Mouse (Mus musculus) erythroblast, embryonic 14.5 days (primary cell): Measurements from ENCODE around the gene Prtn3. TPM values are rescaled to one million over a fixed set of nuclear protein-coding genes. Genes with fewer than 3 reads are reported as not detected.

ENCODE experiments used
- H3K27me3 ChIP-seq: 2 replicates; pipeline ENCODE4 v1.6.1; 2012; ENCODE audit warnings: inconsistent platforms; ENCODE audit not compliant: control insufficient read depth
- H3K36me3 ChIP-seq: 2 replicates; pipeline ENCODE4 v1.6.1; 2012; ENCODE audit warnings: mild to moderate bottlenecking, inconsistent platforms; ENCODE audit not compliant: control insufficient read depth
- H3K4me1 ChIP-seq: 2 replicates; pipeline ENCODE4 v1.6.1; 2012; ENCODE audit warnings: inconsistent platforms; ENCODE audit not compliant: control insufficient read depth
- H3K4me3 ChIP-seq: replicated peaks from 2 replicates; pipeline ENCODE3; 2012; ENCODE audit warnings: moderate library complexity, mild to moderate bottlenecking, inconsistent platforms
- H3K9me3 ChIP-seq: 2 replicates; pipeline ENCODE4 v1.6.1; 2012; ENCODE audit warnings: low read length, inconsistent platforms, mixed read lengths; ENCODE audit not compliant: control insufficient read depth
- GATA1 ChIP-seq: IDR thresholded peaks from 2 replicates; pipeline ENCODE4 v1.6.1; 2012; ENCODE audit warnings: low read length, inconsistent platforms, mixed read lengths
- TAL1 ChIP-seq: IDR thresholded peaks from 3 replicates; pipeline ENCODE4 v1.6.1; 2012; ENCODE audit warnings: low read length, inconsistent platforms, mixed read lengths
- polyA plus RNA-seq: library from polyadenylated mRNA; stranded (reverse); fragments of >175 nt; gene quantifications from 2 replicates; pipeline ENCODE4 v1.2.3, GENCODE M21; 2012

Prtn3 gene
- polyA plus RNA-seq, 1 experiment: 3.5 TPM

DNA sequence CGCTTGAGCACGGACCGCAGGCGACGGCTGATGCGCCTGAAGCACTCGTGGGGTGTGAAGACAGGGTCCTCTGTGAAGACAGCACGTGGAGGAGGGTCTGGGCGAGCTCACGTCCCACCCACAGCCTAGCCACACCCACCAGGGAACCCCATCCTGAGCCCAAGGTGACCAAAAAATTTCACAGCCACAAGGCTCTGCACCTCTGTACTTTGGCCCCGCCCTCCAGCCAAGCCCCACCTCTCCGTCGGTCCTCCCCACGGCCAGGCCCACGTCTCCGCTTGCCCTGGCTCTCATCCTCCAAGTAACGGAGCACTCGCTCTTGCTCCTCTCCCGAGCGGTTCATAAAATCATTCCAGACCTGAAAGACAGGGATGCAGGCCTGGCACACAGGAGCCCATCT is 38.1 kb downstream of the Prtn3 start:
- peaks cover 79% of the 10 kb centered on the region for H3K4me1 ChIP-seq

DNA sequence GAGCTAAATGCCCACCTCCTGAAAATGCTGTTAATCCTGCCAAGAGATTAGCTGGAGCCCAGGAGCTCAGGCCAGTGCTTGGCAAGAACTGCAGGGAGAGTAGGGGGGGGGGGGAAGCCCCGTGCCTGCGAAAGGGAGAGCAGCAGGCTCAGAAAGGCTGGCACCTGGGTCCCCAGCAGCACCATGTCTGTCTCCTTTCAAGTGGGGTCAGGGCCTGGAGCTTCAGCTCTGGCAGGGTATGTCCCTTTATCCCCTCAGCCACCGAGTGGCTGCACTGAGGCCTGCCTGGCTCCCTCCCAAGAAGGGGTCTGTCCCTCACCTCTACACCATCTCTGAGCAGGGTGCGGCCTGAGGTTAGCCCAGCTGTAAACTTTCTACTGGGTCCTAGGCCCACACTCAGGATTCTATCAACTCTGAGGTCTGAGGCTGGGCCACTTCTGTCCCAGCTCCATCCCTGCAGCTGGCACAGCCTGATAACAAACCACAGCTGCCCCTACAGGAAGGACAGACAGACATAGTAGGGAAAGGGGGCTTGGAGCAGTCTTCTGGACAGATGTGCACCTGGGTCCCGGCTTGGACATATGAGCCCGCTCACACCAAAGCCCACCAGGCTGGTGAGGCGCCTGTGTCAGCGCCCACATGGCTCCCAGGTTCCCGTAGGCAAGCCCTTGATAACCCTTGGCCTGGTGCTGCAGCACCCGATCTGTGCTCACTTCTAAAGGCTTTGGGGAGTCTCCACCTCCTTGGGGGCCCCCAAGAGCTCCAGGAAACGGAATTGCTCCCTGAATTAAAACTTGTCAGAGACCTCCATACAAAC is 40.1 kb downstream of the Prtn3 start:
- Histone ChIP-seq H3K9me3 (no peaks in the 10 kb centered on the region; the same call in 1 of the 2 replicates), H3K36me3 (peaks cover 36% of the 10 kb centered on the region), H3K27me3 (peaks cover 25% of the 10 kb centered on the region), H3K4me1 (peaks cover 85% of the 10 kb centered on the region), H3K4me3 (peak overlapping the region; percentile 83)
- TF ChIP-seq TAL1: peak; percentile 69
- TF ChIP-seq GATA1: no peak

More for the DNA sequence above, 38.1 kb downstream of the Prtn3 start:
- Histone ChIP-seq H3K36me3 (peaks cover 37% of the 10 kb centered on the region), H3K27me3 (peaks cover 6% of the 10 kb centered on the region), H3K9me3 (no peaks in the 10 kb centered on the region), H3K4me3 (no peak overlapping the region)
- TF ChIP-seq TAL1: no peak
- TF ChIP-seq GATA1: no peak

DNA sequence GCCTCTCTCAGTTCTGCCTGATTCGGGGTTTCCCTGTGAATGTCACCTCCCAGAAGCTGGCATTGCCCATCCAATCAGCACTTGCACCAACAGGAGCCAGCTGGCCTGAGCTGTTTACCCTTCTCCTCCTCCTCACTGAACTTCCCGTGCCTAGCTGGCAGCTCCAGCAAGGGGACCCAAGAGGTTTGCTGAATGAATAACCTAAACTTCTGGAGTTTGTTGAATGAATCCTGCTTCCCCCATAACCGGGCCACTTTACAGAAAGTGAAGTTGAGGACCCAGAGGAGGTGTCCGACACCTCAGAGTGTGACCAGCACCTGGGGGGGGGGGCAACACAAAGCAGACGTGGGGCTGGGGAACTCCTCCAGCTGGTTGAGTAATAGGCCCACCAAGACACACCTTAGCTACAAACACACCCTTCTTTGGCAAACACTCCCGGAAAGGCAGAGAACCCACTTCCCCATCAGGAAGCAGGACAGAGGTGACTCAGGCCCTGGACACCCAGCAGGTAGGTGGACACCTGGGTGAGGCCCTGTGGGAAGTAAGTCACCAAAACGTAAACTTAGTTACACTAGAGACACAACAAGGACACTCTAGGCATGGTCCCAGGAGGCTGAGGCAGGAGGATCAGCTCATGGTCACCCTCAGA is 40.8 kb downstream of the Prtn3 start:
- Histone ChIP-seq H3K9me3 (no peaks in the 10 kb centered on the region; the same call in 1 of the 2 replicates), H3K36me3 (peaks cover 34% of the 10 kb centered on the region), H3K4me1 (peaks cover 82% of the 10 kb centered on the region), H3K27me3 (peaks cover 33% of the 10 kb centered on the region), H3K4me3 (peak overlapping the region; percentile 83)
- TF ChIP-seq TAL1 (no peak), GATA1 (no peak)

DNA sequence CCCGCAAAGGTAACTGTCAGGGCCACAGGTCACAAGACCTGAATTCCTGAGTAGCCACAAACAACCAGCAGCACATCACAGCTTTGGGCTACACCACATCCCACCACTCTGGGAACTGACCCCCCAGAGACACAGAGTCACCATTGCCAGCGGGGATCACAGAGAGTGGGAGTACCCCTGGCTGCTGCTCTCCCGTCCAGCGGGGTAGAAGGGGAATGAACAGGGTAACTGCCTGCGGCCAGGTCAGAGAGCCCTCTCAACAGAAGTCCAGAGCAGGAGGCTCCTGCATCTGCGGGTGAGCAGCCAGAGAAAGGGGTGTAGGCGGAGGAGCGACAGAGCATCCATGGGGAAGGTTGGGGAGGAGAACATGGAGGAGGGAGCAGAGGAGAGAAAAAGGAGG is 41.8 kb downstream of the Prtn3 start:
- peaks cover 25% of the 10 kb centered on the region for H3K36me3 ChIP-seq
- peaks cover 8% of the 10 kb centered on the region for H3K9me3 ChIP-seq
- peaks cover 43% of the 10 kb centered on the region for H3K27me3 ChIP-seq
- TF ChIP-seq GATA1: no peak
- no peak for TF ChIP-seq TAL1
- H3K4me1 ChIP-seq: peaks cover 92% of the 10 kb centered on the region
- peak overlapping the region; percentile 83 for H3K4me3 ChIP-seq

DNA sequence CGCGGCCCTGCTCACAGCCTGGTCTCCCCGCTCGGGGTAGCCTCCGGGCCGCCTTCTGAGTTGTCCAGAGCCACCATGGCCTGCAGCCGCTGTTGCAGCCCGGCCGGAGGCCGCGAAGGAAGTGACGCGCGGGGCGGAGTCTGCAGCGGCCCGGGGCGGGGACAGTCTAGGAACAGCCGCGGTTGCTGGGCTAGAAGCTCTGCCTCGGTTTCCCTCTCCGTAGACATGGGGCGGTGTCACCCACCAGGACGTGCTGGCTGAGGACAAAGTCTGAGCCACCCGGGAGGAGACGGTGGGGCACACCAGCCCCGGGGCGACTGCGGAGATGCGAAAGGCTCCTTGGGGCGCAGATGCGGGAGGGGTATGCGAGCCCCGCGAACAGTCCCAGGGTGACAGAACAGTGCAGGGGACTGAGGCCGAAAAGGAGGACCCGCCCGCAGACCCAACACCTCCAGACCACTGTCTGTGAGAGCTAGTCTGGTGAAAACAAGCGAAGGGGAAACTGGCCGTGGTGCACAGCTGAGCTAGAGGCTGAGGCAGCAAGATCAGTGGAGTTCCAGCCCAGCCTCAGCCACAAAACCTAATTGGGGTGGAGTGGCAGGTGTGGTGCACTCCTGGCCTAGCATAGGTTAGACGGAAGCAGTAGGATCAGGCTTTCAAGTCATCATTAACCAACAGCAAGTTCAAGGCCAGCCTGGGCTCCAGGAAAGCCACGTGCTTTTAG is 42.7 kb downstream of the Prtn3 start, which contains the start of gene Kiss1r:
Gene Kiss1r (plus strand): TSS at position 164 of the 724 bp plus-strand sequence.
- Histone ChIP-seq H3K27me3 (peaks cover 52% of the 10 kb centered on the region), H3K4me3 (peak within 1 kb of the TSS; percentile 83), H3K9me3 (peaks cover 15% of the 10 kb centered on the region), H3K36me3 (peaks cover 16% of the 10 kb centered on the region), H3K4me1 (peaks cover 93% of the 10 kb centered on the region)
- no peak for TF ChIP-seq TAL1
- no peak for TF ChIP-seq GATA1

DNA sequence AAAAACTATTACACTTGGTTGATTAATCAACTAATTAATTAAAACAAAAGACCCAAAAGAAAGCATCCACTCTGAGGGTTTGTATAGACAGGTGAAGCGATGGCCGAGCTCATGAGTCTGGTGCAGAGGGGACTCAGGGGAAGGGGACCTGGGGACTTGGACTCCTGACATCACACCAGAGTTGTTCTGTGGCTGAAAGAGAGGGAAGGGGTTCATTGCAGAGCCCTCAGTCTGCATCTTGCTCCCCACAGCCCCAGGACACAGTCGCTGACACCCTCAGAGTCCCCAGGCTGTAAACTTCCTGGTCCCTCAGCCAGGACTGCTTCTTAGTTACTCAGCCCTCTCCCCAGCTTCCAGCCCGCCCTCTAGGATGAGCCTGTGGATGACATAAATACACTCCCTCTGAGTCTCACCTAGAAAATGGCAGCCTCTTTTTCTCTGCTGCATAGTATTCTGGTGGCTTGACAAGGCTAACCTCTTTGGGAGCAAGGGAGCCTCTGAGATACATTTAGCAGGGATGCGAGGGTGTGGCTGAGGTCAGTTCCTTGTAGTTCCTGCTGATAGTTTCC is 43.3 kb downstream of the Prtn3 start:
- Histone ChIP-seq H3K27me3 (peaks cover 58% of the 10 kb centered on the region), H3K4me3 (peak overlapping the region; percentile 83), H3K4me1 (peaks cover 86% of the 10 kb centered on the region), H3K36me3 (peaks cover 10% of the 10 kb centered on the region), H3K9me3 (peaks cover 15% of the 10 kb centered on the region)
- TF ChIP-seq TAL1 (no peak), GATA1 (no peak)

DNA sequence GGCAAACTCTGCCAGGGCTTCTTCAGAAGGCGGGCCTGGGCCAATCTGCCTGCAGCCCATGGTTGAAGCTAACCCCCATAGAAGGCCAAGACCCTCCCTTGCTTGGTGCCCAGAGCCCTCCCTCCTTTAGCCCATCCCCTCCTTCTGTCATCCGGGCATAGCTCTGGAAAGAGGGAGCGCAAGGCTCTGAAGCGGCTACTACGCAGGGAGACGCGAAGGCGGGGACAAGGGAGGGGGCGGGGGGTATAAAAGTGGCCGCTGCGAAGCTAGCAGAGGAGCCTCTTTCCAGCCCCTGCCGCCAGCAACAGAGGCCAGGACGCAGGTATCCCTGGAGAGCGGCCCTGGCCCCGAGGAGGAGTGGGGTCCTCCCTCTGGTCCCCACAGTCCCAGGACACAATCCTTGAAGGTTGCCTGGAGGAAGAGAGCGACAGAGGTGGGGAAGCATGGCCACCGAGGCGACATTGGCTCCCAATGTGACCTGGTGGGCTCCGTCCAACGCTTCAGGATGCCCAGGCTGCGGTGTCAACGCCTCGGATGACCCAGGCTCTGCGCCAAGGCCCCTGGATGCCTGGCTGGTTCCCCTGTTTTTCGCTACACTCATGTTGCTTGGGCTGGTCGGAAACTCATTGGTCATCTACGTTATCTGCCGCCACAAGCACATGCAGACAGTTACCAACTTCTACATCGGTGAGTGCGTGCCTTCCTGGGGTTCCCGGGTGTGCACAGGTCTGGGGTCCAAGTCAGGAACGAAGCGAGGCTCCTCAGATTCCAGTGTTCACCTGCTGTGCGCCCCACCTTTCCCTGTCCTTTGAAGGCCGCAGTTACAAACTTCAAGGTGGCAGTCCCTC is 44.2 kb downstream of the Prtn3 start:
- H3K4me3 ChIP-seq: no peak overlapping the region
- peaks cover 15% of the 10 kb centered on the region for H3K9me3 ChIP-seq
- TF ChIP-seq TAL1: no peak
- TF ChIP-seq GATA1: no peak
- H3K27me3 ChIP-seq: peaks cover 66% of the 10 kb centered on the region
- peaks cover 3% of the 10 kb centered on the region for H3K36me3 ChIP-seq
- H3K4me1 ChIP-seq: peaks cover 79% of the 10 kb centered on the region

DNA sequence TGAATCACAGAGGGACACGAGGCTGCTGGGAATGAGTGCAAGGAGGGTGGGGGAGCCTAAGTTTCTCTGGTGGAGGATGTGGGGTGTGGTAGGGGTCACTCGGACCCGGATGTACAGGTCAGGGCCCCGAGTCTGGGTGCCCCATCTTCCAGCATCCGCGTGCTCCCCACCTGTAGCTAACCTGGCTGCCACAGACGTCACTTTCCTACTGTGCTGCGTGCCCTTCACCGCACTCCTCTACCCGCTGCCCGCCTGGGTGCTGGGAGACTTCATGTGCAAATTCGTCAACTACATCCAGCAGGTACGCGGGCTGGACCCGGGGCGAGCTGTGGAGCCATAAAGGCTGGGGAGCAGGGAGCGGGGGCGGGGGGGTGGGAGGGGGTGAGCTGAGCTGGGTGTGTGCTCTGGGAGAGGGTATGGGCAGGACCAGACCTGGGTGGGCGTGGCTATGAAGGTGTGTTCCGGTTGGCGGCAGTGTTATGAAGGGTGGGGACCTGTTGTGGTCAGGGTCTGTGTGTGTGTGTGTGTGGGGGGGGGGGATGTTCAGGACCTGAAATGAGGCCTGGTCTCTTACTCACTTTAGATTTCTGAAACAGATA is 45.1 kb downstream of the Prtn3 start:
- peaks cover 71% of the 10 kb centered on the region for H3K4me1 ChIP-seq
- TF ChIP-seq GATA1 (no peak), TAL1 (no peak)
- H3K36me3 ChIP-seq: no peaks in the 10 kb centered on the region
- no peak overlapping the region for H3K4me3 ChIP-seq
- peaks cover 72% of the 10 kb centered on the region for H3K27me3 ChIP-seq
- H3K9me3 ChIP-seq: peaks cover 15% of the 10 kb centered on the region
